Mouse (Mus musculus): ENCODE data around the gene Wfikkn2. TPM values are rescaled to one million over a fixed set of nuclear protein-coding genes. Genes with fewer than 3 reads are reported as not detected.

The Wfikkn2 gene
- total and polyA plus RNA-seq, 3 experiments = 0.04 to 0.11 (median 0.08) TPM

GRCm38 (mm10) chr11:94274206-94274867 lies 28.5 kb upstream of the Wfikkn2 start:
- H3K27ac ChIP-seq (ENCODE audit: insufficient read depth, low read depth) = peak overlapping the region; percentile 25; the same call in 1 of the 2 replicates
- DNase-seq (ENCODE audit: extremely low read depth) = peak; percentile 53
- no peaks in the 10 kb centered on the region for H3K36me3 ChIP-seq (replicated peaks in 1 of 2; ENCODE audit: control insufficient read depth in 1 of 2, insufficient read depth in 1 of 2, low read length in 1 of 2)
- no peaks in the 10 kb centered on the region for H3K9me3 ChIP-seq (replicated peaks; ENCODE audit: low read length)
- no peak overlapping the region for H3K4me2 ChIP-seq (ENCODE audit: insufficient read depth, low read depth, poor library complexity, severe bottlenecking)
- peak; percentile 65 for TF ChIP-seq EP300 (IDR thresholded peaks at IDR 0.05; ENCODE audit: low read length)
- peak; percentile 99 for TF ChIP-seq CHD1 (IDR thresholded peaks at IDR 0.05; ENCODE audit: low read depth, low read length)
- no peak for TF ChIP-seq UBTF (IDR thresholded peaks at IDR 0.05; ENCODE audit: low read depth, low read length)
- no peak for TF ChIP-seq POLR2AphosphoS2 (IDR thresholded peaks at IDR 0.05; ENCODE audit: low read depth, low read length)
- TF ChIP-seq MXI1 (IDR thresholded peaks at IDR 0.05; ENCODE audit: low read depth, low read length) = no peak
- TF ChIP-seq SIN3A (IDR thresholded peaks at IDR 0.05; ENCODE audit: low read length) = no peak
- TF ChIP-seq IRF4 (IDR thresholded peaks at IDR 0.05; ENCODE audit: low read depth, low read length) = peak; percentile 67
- TF ChIP-seq PAX5 (IDR thresholded peaks at IDR 0.05; ENCODE audit: low read length) = no peak
- TF ChIP-seq BHLHE40 (IDR thresholded peaks at IDR 0.05; ENCODE audit: low read depth, low read length) = no peak
- TF ChIP-seq NRF1 (IDR thresholded peaks at IDR 0.05; ENCODE audit: low read depth, low read length) = peak; percentile 40; the same call in 1 of the 2 replicates
- TF ChIP-seq MEF2A (IDR thresholded peaks at IDR 0.05; ENCODE audit: borderline replicate concordance, low read depth, low read length) = peak; percentile 38; the same call in 1 of the 2 replicates
- peak; percentile 81; the same call in 1 of the 2 replicates for TF ChIP-seq RCOR1 (conservative IDR thresholded peaks at IDR 0.05; ENCODE audit: low read depth, low read length)
- peak; percentile 5; the same call in 1 of the 2 replicates for TF ChIP-seq POLR2A (IDR thresholded peaks at IDR 0.05; ENCODE audit: low read depth, low read length)
- TF ChIP-seq CHD2 (IDR thresholded peaks at IDR 0.05; ENCODE audit: low read length) = no peak; the same call in 1 of the 2 replicates
- TF ChIP-seq TCF12 (IDR thresholded peaks at IDR 0.05; ENCODE audit: low read depth, low read length) = peak; percentile 80
- no peak for TF ChIP-seq ZNF384 (IDR thresholded peaks at IDR 0.05; ENCODE audit: low read depth, low read length)
- TF ChIP-seq MAX (IDR thresholded peaks at IDR 0.05; ENCODE audit: low read length) = no peak; the same call in 1 of the 2 replicates
- no peak for TF ChIP-seq RAD21 (IDR thresholded peaks at IDR 0.05; ENCODE audit: low read depth, low read length)
- peak; percentile 81 for TF ChIP-seq MAZ (IDR thresholded peaks at IDR 0.05; ENCODE audit: low read depth, low read length)
- H3K79me2 ChIP-seq (replicated peaks; ENCODE audit: control insufficient read depth, extremely low read depth, insufficient read depth, poor library complexity, severe bottlenecking) = no peaks in the 10 kb centered on the region
- H3K9ac ChIP-seq (ENCODE audit: insufficient read depth, low read depth) = peak overlapping the region; percentile 35
- H3K4me1 ChIP-seq (ENCODE audit: control insufficient read depth in 1 of 2, insufficient read depth in 2 of 2) = peaks cover 19 to 47% of the 10 kb centered on the region in 2 experiments
- peak overlapping the region in 1 of 3 experiments; percentile 9 for H3K4me3 ChIP-seq (replicated peaks in 1 of 3; ENCODE audit: low read depth in 2 of 3, low read length in 2 of 3, poor library complexity in 1 of 3)
- in situ Hi-C loops (cut with MboI; ENCODE audit: low pct_ligation_motif_present, low pct_unique_long_range_greater_than_20kb, low sequenced_read_pairs) (loop anchor here (5.0 to 25.0 kb wide), 3 partner anchors 37 to 312 kb away; partner anchors contain the start of genes Gm20390, Nme1 and Nme2), dilution Hi-C loops (cut with MboI; ENCODE audit: extremely low pct_ligation_motif_present, extremely low pct_unique_long_range_greater_than_20kb, low sequenced_read_pairs) (no loop called here)
- H3K27me3 ChIP-seq (replicated peaks) = no peaks in the 10 kb centered on the region

All from CH12.LX (cell line).